Mouse (Mus musculus) liver, postnatal 0 days (tissue): Measurements from ENCODE around the gene Ostf1. TPM values are rescaled to one million over a fixed set of nuclear protein-coding genes. Genes with fewer than 3 reads are reported as not detected.

Source experiments
- ATAC-seq: fragments of 200-750 bp; cut with Nextera tagmentation; 2 replicates; pipeline ENCODE4 v1.8.0; 2017; ENCODE audit warnings: mild to moderate bottlenecking, moderate library complexity
- DNase-seq: peaks from one replicate; pipeline ENCODE4 v3.0.0-alpha.2; 2016
- H3K27ac ChIP-seq: fragments of 300-500 bp; sonication (generic); 2 replicates; pipeline ENCODE4 v1.5.1; 2014; ENCODE audit warnings: antibody characterized with exemption, moderate library complexity, mild to moderate bottlenecking, low read depth
- H3K27me3 ChIP-seq: fragments of 300-500 bp; sonication (generic); 2 replicates; pipeline ENCODE4 v1.6.1; 2014; ENCODE audit warnings: low read length, control low read depth, mixed read lengths; ENCODE audit not compliant: insufficient read depth
- H3K36me3 ChIP-seq: fragments of 300-500 bp; sonication (generic); replicated peaks from 2 replicates; pipeline ENCODE4 v1.6.1; 2014; ENCODE audit warnings: mild to moderate bottlenecking, control low read depth, low read length, moderate library complexity, mixed read lengths; ENCODE audit not compliant: insufficient read depth
- H3K4me1 ChIP-seq: fragments of 300-500 bp; sonication (generic); 2 replicates; pipeline ENCODE4 v1.6.1; 2014; ENCODE audit warnings: antibody characterized with exemption, mild to moderate bottlenecking, control low read depth; ENCODE audit not compliant: insufficient read depth
- H3K4me2 ChIP-seq: fragments of 300-500 bp; sonication (generic); 2 replicates; pipeline ENCODE4 v1.6.1; 2014; ENCODE audit warnings: low read depth, mild to moderate bottlenecking, low read length, moderate library complexity, mixed read lengths
- H3K4me3 ChIP-seq: fragments of 300-500 bp; sonication (generic); 2 replicates; pipeline ENCODE4 v1.5.1; 2014; ENCODE audit warnings: low read depth, low read length
- H3K9ac ChIP-seq: fragments of 300-500 bp; sonication (generic); replicated peaks from 2 replicates; pipeline ENCODE4 v1.6.1; 2014; ENCODE audit warnings: mild to moderate bottlenecking, moderate library complexity
- H3K9me3 ChIP-seq: fragments of 300-500 bp; sonication (generic); 2 replicates; pipeline ENCODE4 v1.6.1; 2016; ENCODE audit warnings: mild to moderate bottlenecking, control low read depth, low read length, mixed read lengths
- CTCF ChIP-seq: sonication (generic); IDR thresholded peaks from 2 replicates; pipeline ENCODE4 v1.5.1; 2016; ENCODE audit warnings: antibody characterized with exemption, low read depth
- EP300 ChIP-seq: IDR thresholded peaks from 2 replicates; pipeline ENCODE4 v1.6.1; 2016; ENCODE audit warnings: antibody characterized with exemption, low read depth, mild to moderate bottlenecking
- WGBS: fragments of 180-500 bp; shearing (Covaris S2); extraction: QIAGEN DNeasy Blood & Tissue Kit; methylation state at CpG from one replicate; pipeline ENCODE4 v1.1.7; 2014; ENCODE audit not compliant: insufficient replicate concordance; 5-methylcytosine and 5-hydroxymethylcytosine counted together
- polyA plus RNA-seq: library from polyadenylated mRNA; unstranded; fragments of >200 nt; fragmentation: Nextera tagmentation; extraction: Ambion mirVana; gene quantifications from 2 replicates; pipeline ENCODE4 v1.2.1, GENCODE M21; 2015

The Ostf1 gene
- polyA plus RNA-seq, 1 experiment from 2014 or later, result 93.7 TPM

DNA sequence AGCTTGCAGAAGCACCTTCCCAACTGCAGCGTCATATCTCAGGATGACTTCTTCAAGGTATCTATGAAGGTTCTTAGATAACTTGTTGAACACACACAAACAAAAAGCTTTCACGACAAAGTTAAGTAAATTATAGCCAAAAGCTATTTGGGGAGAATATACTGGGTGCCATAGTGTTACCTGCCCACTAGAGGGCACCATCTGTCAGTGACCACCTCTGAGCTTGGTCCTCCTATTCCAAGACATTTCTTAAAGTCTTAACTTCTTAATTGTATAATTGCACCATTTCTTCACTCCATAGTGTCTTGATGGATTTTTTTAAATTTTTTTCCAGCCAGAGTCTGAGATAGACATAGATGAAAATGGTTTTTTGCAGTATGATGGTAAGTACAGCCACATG lies 7.9 kb upstream of the Ostf1 start:
- H3K36me3 ChIP-seq, result 0 out of 2 replicates have a peak, but pooled peaks cover 2% of the 10 kb centered on the region
- no peak overlapping the region for H3K27ac ChIP-seq
- H3K4me3 ChIP-seq, result no peak overlapping the region
- WGBS, result 43% methylated on average over 2 of the region's 2 CpGs
- no peak overlapping the region for H3K9ac ChIP-seq
- no peak overlapping the region for H3K4me2 ChIP-seq
- TF ChIP-seq CTCF (peak; percentile 81), EP300 (no peak)
- ATAC-seq (no peak), DNase-seq (no peak)
- no peaks in the 10 kb centered on the region for H3K27me3 ChIP-seq
- no peaks in the 10 kb centered on the region for H3K4me1 ChIP-seq
- no peaks in the 10 kb centered on the region for H3K9me3 ChIP-seq

DNA sequence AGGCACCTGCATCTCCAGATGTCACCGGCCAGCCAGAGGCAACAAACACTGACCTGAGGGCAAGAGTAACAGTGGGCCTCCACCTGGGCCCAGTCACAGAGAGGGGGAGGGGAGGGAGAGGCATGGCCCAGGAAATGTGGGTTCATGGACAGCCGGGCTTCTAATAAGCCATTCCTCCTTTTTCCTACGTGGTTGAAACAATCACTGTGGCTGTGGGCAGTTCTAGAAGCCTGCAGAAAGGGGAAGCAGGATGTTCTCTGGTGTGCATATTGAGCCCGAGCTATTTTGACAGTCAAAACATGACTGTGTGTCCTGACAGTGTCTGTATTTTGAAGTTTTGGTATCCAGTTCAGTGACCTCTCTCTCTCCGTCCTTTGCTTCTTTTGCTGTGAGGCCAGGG lies 7.3 kb upstream of the Ostf1 start:
- Histone ChIP-seq H3K4me2 (no peak overlapping the region), H3K4me3 (no peak overlapping the region), H3K9ac (no peak overlapping the region), H3K9me3 (no peaks in the 10 kb centered on the region), H3K4me1 (no peaks in the 10 kb centered on the region), H3K27me3 (no peaks in the 10 kb centered on the region), H3K36me3 (0 out of 2 replicates have a peak, but pooled peaks cover 2% of the 10 kb centered on the region), H3K27ac (no peak overlapping the region; the same call in 1 of the 2 replicates)
- ATAC-seq (0 out of 2 replicates have a peak, but pooled peaks have one; percentile 38), DNase-seq (no peak)
- 45% methylated on average over 4 of the region's 5 CpGs for WGBS
- TF ChIP-seq EP300, result no peak
- no peak for TF ChIP-seq CTCF

DNA sequence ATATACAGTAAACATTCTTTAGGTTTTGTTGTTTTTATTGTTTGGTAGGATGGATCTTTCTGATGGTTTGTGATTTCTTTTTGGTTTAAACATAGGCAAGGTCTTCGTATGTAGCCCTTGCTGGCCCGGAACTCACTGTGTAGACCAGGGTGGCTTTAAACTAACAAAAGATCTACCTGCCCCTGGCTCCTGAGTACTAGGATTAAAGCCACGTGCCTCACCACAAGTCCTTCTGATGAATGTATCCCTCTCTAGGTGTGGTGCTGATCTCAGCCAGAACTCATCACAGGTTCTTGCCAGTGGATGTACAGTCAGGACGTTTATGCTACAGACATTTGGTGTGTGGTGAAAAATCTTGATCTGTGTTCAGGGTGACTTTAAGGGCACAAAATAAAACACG lies 6.3 kb upstream of the Ostf1 start:
- DNase-seq, result no peak
- WGBS, result 76% methylated on average over 5 of the region's 5 CpGs
- Histone ChIP-seq H3K27me3 (no peaks in the 10 kb centered on the region), H3K4me1 (peaks cover 2% of the 10 kb centered on the region; the same call in 1 of the 2 replicates), H3K9ac (no peak overlapping the region), H3K36me3 (0 out of 2 replicates have a peak, but pooled peaks cover 2% of the 10 kb centered on the region), H3K9me3 (no peaks in the 10 kb centered on the region), H3K4me2 (no peak overlapping the region), H3K4me3 (no peak overlapping the region), H3K27ac (no peak overlapping the region)
- ATAC-seq, result no peak
- TF ChIP-seq EP300, result no peak
- TF ChIP-seq CTCF, result no peak

DNA sequence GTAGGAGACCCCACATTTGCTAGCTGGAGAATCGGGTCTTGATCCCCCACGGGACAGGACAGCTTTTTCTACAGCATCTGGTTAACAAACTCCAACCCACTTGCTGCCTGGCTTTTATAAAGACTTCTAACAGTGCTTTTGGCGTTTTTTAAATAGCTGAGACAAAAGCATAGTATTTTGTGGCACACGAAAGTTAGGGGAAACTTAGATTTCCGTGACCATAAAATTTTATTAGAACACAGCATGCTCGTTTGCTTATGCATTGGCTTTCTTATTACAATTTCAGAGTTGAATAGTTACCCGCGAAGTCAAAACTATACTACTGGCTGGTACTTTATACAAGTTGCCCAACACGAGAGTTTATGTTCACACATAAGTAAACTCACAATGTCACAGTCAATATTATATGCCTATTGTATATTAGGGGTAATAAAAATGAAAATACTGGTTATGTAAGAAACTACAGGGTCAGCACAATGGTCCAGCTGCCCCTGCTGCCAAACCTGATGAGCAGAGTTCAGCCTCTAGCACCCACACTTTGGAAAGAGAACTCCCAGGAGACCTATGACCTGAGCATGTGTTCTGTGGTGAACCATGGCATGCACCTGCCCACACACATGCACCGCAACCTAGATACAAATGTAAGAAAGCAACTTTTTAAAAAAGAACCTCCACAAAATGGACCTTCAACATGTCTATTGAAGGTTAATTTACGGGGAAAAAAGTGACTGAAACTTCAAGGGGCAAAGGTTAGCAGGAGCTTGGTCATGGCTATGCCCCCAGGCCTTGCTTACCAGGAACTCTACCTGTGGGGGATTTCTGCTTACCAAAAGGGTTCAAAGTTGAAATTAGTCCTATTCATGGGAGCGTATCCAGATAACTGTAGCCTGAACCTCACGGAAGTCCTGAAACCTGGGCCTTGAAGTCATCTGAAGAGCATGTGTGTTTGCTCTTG lies 885 bp upstream of the Ostf1 start:
- Histone ChIP-seq H3K27ac (peak overlapping the region; percentile 37; the same call in 1 of the 2 replicates), H3K36me3 (no peaks in the 10 kb centered on the region), H3K4me3 (peak overlapping the region; percentile 73), H3K9ac (peak overlapping the region; percentile 53), H3K9me3 (no peaks in the 10 kb centered on the region), H3K4me2 (peak overlapping the region; percentile 85), H3K4me1 (peaks cover 23% of the 10 kb centered on the region), H3K27me3 (no peaks in the 10 kb centered on the region)
- ATAC-seq, result no peak
- no peak for DNase-seq
- WGBS, result 48% methylated on average over 13 of the region's 13 CpGs
- TF ChIP-seq CTCF (no peak), EP300 (no peak)

DNA sequence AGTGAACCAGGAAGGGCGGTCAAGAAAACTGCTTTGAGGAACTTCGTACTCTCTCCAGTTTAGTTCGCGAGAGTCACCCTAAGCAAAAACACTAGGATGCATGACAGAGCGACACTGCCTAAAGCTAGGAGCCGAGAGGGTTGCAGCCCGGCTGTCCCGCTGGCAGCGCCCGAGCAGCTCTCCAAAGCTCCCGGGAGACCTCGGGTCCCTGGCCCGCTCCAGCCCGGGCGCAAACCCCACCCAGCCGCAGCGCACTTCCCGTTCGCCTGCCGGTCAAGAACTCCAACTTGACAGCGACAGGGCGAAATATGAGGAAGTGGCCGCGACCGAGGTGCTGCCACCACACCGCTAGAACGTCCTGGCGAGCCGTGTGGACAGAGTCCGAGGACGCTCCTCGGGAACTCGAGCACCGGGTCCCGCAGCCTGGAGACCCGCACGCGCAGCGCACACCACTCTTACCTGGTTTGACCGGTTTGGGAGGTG lies 421 bp downstream of the Ostf1 start:
- peak; percentile 80 for DNase-seq
- H3K9me3 ChIP-seq, result no peaks in the 10 kb centered on the region
- H3K9ac ChIP-seq, result peak overlapping the region; percentile 80
- peak overlapping the region; percentile 85 for H3K4me2 ChIP-seq
- TF ChIP-seq CTCF (peak; percentile 23), EP300 (no peak)
- no peaks in the 10 kb centered on the region for H3K27me3 ChIP-seq
- peaks cover 23% of the 10 kb centered on the region for H3K4me1 ChIP-seq
- peak; percentile 71 for ATAC-seq
- peak overlapping the region; percentile 73 for H3K4me3 ChIP-seq
- H3K36me3 ChIP-seq, result no peaks in the 10 kb centered on the region
- under 1% methylated on average over 40 of the region's 40 CpGs for WGBS
- peak overlapping the region; percentile 94 for H3K27ac ChIP-seq
